Mouse (Mus musculus) forebrain, embryonic 14.5 days (tissue): ENCODE results near the gene H2afx. TPM values are rescaled to one million over a fixed set of nuclear protein-coding genes. Genes with fewer than 3 reads are reported as not detected.
"Not testable (repeated sequence)": the region's sequence is repeated elsewhere in the genome, so short reads cannot be mapped to it uniquely, and the experiment has no call there.

ENCODE experiments used
- ATAC-seq: fragments of 200-750 bp; cut with Nextera tagmentation; 2 replicates; pipeline ENCODE4 v1.8.0; 2017; ENCODE audit warnings: mild to moderate bottlenecking, moderate library complexity
- DNase-seq: peaks from one replicate; pipeline ENCODE4 v3.0.0-alpha.2; 2015; ENCODE audit warnings: low spot score
- H3K27ac ChIP-seq: fragments of 300-500 bp; sonication (generic); 2 replicates; pipeline ENCODE4 v1.5.1; 2014; ENCODE audit warnings: low read depth, mild to moderate bottlenecking, control low read depth, low read length, moderate library complexity
- H3K27me3 ChIP-seq: fragments of 300-500 bp; sonication (generic); replicated peaks from 2 replicates; pipeline ENCODE4 v1.6.1; 2014; ENCODE audit warnings: low read length, control low read depth, mixed read lengths; ENCODE audit not compliant: control insufficient read depth, insufficient read depth
- H3K36me3 ChIP-seq: fragments of 300-500 bp; sonication (generic); 2 replicates; pipeline ENCODE4 v1.6.1; 2014; ENCODE audit warnings: low read length, control low read depth; ENCODE audit not compliant: control insufficient read depth, insufficient read depth
- H3K4me1 ChIP-seq: fragments of 300-500 bp; sonication (generic); 2 replicates; pipeline ENCODE4 v1.6.1; 2014; ENCODE audit warnings: antibody characterized with exemption, low read length, control low read depth; ENCODE audit not compliant: control insufficient read depth, insufficient read depth
- H3K4me2 ChIP-seq: fragments of 300-500 bp; sonication (generic); 2 replicates; pipeline ENCODE4 v1.6.1; 2014; ENCODE audit warnings: mild to moderate bottlenecking, control low read depth, low read length
- H3K4me3 ChIP-seq: fragments of 300-500 bp; sonication (generic); 2 replicates; pipeline ENCODE4 v1.5.1; 2014; ENCODE audit warnings: low read depth, low read length, control low read depth
- H3K9ac ChIP-seq: fragments of 300-500 bp; sonication (generic); 2 replicates; pipeline ENCODE4 v1.6.1; 2014; ENCODE audit warnings: mild to moderate bottlenecking, low read length, control low read depth, moderate library complexity
- H3K9me3 ChIP-seq: fragments of 300-500 bp; sonication (generic); replicated peaks from 2 replicates; pipeline ENCODE4 v1.6.1; 2016; ENCODE audit warnings: low read length, control low read depth, mixed read lengths; ENCODE audit not compliant: control insufficient read depth
- WGBS: fragments of 180-500 bp; shearing (Covaris S2); extraction: QIAGEN DNeasy Blood & Tissue Kit; methylation state at CpG from one replicate; pipeline ENCODE4 v1.1.7; 2014; 5-methylcytosine and 5-hydroxymethylcytosine counted together
- polyA plus RNA-seq: library from polyadenylated mRNA; unstranded; fragments of >200 nt; fragmentation: Nextera tagmentation; extraction: Ambion mirVana; gene quantifications from 2 replicates; pipeline ENCODE4 v1.2.1, GENCODE M21; 2014

Gene H2afx
- polyA plus RNA-seq, 1 experiment from 2014 or later: 240 TPM

DNA sequence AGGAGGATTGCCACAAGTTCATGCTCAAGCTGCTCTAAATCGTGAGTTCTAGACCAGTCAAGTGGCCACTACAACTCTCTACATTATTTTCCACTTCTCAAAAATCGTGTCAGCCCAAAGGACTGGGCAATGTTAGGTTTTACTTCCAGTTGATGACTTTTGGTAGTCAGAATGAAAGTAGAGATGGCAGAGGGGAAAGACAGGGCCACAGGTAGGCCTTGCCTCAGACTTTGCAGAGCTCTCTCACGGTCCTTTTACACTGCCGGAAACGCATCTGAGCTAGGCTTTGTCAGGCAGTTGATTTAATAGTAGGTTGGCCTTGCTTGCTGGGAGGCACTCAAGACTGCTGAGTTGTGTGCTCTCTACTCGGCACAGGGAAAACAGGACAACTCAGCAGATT is 10.3 kb upstream of the H2afx start:
- Histone ChIP-seq H3K4me1 (peaks cover 15% of the 10 kb centered on the region), H3K36me3 (no peaks in the 10 kb centered on the region; the same call in 1 of the 2 replicates), H3K27me3 (no peaks in the 10 kb centered on the region), H3K4me2 (no peak overlapping the region), H3K9me3 (no peaks in the 10 kb centered on the region), H3K9ac (no peak overlapping the region), H3K27ac (no peak overlapping the region), H3K4me3 (no peak overlapping the region)
- no peak for DNase-seq
- no peak for ATAC-seq
- 81% methylated on average over 6 of the region's 6 CpGs for WGBS

DNA sequence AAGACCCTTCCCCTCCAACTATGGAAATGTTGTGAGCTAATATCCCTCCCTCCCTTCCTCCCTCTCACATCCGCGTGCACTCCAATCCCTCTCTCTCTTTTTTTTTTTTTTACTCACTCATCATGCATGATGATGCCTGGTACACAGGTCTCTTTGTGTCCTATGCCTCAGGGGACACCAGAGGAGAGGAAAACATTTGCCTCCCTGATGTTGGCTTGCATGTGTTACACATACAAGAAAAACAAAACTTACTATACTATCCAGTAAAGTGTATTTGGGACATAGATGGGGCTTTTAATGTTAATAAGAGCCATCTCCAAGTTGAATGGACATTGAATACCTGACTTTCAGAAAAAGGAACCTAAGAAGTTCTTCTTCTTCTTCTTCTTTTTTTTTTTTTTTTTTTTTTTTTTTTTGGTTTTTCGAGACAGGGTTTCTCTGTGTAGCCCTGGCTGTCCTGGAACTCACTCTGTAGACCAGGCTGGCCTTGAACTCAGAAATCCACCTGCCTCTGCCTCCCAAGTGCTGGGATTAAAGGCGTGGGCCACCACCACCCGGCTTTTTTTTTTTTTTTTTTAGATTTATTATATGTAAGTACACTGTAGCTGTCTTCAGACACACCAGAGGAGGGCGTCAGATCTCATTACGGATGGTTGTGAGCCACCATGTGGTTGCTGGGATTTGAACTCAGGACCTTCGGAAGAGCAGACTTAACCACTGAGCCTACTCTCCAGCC is 9.3 kb upstream of the H2afx start:
- Histone ChIP-seq H3K4me1 (peaks cover 13% of the 10 kb centered on the region), H3K4me3 (peak overlapping the region; percentile 62; the same call in 1 of the 2 replicates)
- WGBS: 59% methylated on average over 7 of the region's 8 CpGs
- H3K36me3 ChIP-seq, H3K27ac ChIP-seq, H3K4me2 ChIP-seq, DNase-seq, H3K9ac ChIP-seq, H3K9me3 ChIP-seq, H3K27me3 ChIP-seq, ATAC-seq: not testable (repeated sequence)

DNA sequence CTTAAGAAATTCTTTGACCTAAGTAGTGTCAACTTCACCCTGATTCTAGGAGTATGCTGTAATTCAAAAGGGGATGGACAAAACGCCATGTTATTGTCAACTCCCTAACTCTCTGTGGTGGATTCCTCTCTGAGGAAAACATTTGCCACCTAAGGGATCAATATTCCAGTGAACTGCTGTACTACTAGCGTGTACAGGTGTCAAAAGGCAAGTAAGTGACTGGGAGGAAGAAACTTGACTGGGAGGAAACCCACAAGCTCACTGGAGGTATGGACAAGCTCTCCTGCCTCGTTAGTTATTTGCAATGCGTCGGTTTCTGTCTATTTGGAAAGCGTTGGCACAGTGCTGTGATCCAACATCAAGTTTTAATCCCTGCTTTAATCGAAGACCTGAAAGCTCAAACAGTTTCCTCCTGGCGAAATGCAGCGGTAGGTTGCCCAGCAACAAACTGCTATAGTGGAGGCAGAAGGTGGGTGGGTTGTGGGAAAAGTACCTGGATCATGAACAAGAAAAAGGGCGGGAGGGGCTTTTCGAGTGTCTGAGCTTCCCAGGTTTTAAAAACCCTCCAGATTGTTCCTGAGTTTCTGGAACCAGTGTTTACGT is 8.6 kb upstream of the H2afx start, which contains the start of gene Dpagt1:
Gene Dpagt1 (plus strand): TSS at position 252 of the 603 bp plus-strand sequence.
- Histone ChIP-seq H3K9ac (peak within 1 kb of the TSS; percentile 77), H3K4me2 (peak within 1 kb of the TSS; percentile 62)
- ATAC-seq: peak; percentile 44

DNA sequence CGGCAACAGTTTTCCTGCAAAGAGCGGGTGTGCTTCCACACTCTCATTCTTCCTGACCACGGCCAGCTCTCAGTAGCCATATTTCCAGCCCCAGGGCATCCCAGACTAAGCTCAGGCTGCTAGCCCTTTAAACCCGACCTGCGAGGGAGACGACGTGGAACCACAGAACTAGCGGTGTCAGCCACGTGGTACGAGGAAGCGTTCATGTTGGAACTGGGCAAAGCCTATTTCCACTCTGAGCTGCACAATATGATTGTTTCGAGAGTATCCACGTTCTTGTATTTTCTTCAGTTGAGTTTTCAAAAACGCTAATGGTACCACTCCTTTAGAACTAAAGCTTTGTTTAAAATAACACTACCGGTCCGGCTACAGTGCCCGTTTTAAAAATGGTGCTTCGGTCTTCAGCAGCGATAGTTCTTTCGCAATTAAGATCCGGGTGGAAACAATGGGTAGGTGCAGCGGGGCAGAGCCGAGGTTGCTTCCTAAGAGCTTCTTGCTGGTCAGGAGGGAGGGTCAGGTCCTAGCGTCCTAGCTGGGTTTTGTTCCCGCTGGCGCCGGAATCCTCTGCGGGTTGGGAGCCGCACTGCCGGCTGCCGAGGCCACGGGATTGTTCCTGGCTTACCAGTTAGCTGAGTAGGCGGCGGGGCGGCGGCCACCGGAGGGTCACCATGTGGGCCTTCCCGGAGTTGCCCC is 8.0 kb upstream of the H2afx start:
- H3K36me3 ChIP-seq: peaks cover 14% of the 10 kb centered on the region
- H3K27ac ChIP-seq: peak overlapping the region; percentile 80
- peak overlapping the region; percentile 77 for H3K9ac ChIP-seq
- no peaks in the 10 kb centered on the region for H3K9me3 ChIP-seq
- under 1% methylated on average over 38 of the region's 38 CpGs for WGBS
- ATAC-seq (peak; percentile 93), DNase-seq (peak; percentile 90)
- no peaks in the 10 kb centered on the region for H3K27me3 ChIP-seq
- peaks cover 8% of the 10 kb centered on the region for H3K4me1 ChIP-seq
- H3K4me3 ChIP-seq: peak overlapping the region; percentile 62
- H3K4me2 ChIP-seq: peak overlapping the region; percentile 62

More for the DNA sequence above, 8.6 kb upstream of the H2afx start, which contains the start of gene Dpagt1:
- Histone ChIP-seq H3K9me3 (no peaks in the 10 kb centered on the region), H3K36me3 (peaks cover 8% of the 10 kb centered on the region), H3K27me3 (no peaks in the 10 kb centered on the region), H3K4me1 (peaks cover 9% of the 10 kb centered on the region), H3K27ac (peak within 1 kb of the TSS; percentile 80), H3K4me3 (peak within 1 kb of the TSS; percentile 62)
- WGBS: 3% methylated on average over 12 of the region's 12 CpGs
- no peak for DNase-seq

DNA sequence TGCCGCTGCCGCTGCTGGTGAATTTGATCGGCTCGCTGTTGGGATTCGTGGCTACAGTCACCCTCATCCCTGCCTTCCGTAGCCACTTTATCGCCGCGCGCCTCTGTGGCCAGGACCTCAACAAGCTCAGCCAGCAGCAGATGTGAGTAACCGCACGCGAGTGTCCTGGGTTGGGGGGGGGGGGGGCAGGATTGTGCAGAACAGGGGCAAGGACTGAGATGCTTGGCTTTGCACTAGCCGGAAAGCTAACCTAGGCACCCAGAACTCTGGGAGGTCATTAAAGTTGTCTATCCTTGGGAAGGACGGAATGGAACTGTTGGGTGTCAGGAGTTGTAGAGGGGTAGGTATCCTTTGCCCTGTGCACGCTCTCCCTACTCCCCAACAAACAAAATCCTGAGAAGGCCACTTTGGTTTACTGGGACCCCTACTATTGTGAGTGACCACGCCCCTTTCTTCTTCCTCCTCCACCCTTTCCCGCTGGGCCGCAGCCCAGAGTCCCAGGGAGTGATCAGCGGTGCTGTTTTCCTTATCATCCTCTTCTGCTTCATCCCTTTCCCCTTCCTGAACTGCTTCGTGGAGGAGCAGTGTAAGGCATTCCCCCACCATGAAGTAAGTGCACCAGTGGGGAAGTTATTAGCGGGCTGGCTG is 7.3 kb upstream of the H2afx start:
- peak overlapping the region; percentile 62 for H3K4me3 ChIP-seq
- H3K27ac ChIP-seq: peak overlapping the region; percentile 80
- ATAC-seq (peak; percentile 38), DNase-seq (peak; percentile 46)
- H3K9me3 ChIP-seq: no peaks in the 10 kb centered on the region
- peak overlapping the region; percentile 62 for H3K4me2 ChIP-seq
- H3K27me3 ChIP-seq: no peaks in the 10 kb centered on the region
- H3K36me3 ChIP-seq: peaks cover 20% of the 10 kb centered on the region
- H3K4me1 ChIP-seq: peaks cover 8% of the 10 kb centered on the region
- H3K9ac ChIP-seq: peak overlapping the region; percentile 77
- WGBS: 0% methylated on average over 22 of the region's 22 CpGs

DNA sequence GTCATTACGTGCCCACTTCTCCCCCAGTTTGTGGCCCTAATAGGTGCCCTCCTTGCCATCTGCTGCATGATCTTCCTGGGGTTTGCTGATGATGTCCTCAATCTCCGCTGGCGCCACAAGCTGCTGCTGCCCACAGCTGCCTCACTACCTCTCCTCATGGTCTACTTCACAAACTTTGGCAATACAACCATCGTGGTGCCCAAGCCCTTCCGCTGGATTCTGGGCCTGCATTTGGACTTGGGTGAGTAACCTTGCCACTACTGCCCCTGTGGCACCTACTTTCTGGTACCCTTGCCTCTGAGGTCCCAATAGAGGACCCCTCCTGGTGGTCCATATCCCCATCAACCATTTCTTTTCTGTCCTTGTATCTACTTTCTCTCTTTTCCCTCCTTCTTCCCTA is 6.6 kb upstream of the H2afx start:
- H3K4me3 ChIP-seq: peak overlapping the region; percentile 62
- H3K4me1 ChIP-seq: peaks cover 8% of the 10 kb centered on the region
- ATAC-seq (no peak), DNase-seq (no peak)
- no peaks in the 10 kb centered on the region for H3K27me3 ChIP-seq
- WGBS: 89% methylated on average over 5 of the region's 5 CpGs
- H3K9me3 ChIP-seq: no peaks in the 10 kb centered on the region
- peak overlapping the region; percentile 48; the same call in 1 of the 2 replicates for H3K27ac ChIP-seq
- peak overlapping the region; percentile 77 for H3K9ac ChIP-seq
- H3K4me2 ChIP-seq: peak overlapping the region; percentile 62
- H3K36me3 ChIP-seq: peaks cover 28% of the 10 kb centered on the region

DNA sequence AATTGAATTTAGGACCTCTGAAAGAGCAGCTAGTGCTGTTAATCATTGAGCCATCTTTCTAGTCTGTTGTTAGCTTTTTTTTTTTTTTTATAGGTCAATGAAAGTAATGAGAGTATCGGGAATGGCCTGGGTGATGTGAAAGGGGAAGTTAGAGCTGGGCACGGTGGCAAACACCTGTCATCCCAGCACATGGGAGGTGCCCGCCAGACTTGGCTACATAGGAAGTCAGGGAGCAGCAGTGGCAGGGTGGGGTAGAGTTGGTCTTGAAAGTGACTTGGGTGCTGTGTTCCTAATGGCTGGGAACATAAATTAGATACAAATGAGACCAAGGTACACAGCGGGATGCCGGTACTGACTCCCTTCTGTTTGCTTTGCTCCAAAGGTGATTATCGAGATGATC is 3.8 kb upstream of the H2afx start:
- H3K36me3 ChIP-seq: peaks cover 39% of the 10 kb centered on the region
- 95% methylated on average over 6 of the region's 6 CpGs for WGBS
- H3K27me3 ChIP-seq: no peaks in the 10 kb centered on the region
- DNase-seq (no peak), ATAC-seq (no peak)
- no peak overlapping the region for H3K4me2 ChIP-seq
- H3K9ac ChIP-seq: no peak overlapping the region
- H3K9me3 ChIP-seq: no peaks in the 10 kb centered on the region
- H3K27ac ChIP-seq: no peak overlapping the region
- H3K4me3 ChIP-seq: no peak overlapping the region
- H3K4me1 ChIP-seq: peaks cover 8% of the 10 kb centered on the region

DNA sequence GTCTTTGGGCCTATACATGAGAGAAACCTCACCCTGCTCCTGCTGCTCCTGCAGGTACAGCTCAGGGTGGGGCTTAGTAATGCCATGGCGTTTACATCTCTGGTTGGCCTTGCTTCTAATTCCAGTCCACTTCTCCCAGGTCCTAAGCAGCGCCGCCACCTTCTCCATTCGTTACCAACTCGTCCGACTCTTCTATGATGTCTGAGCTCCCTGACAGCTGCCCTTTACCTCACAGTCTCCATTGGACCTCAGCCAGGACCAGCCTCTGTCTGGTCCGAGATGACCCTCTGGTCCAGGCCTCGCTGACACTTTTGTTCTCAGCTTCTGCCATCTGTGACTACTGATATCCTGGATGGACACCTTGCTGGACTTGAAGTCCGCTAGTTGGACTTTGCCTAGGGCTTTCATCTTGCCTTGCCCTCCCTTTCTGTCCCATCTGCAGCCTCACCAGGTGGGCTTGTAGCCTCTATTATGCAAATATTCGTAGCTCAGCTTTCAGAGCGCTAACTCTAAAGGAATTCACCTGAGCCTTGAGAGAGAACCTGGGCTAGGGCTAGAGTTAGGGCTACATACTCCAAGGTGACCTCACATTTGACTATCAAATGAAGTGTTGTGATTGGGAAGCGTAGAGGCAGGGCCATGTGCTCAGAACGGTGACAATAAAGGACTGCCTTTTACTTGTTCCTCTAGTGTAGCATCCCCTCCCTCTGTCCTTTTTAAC is 1.4 kb upstream of the H2afx start:
- Histone ChIP-seq H3K9me3 (no peaks in the 10 kb centered on the region), H3K4me3 (no peak overlapping the region), H3K4me2 (no peak overlapping the region), H3K27ac (no peak overlapping the region), H3K4me1 (peaks cover 12% of the 10 kb centered on the region), H3K9ac (no peak overlapping the region), H3K36me3 (peaks cover 52% of the 10 kb centered on the region), H3K27me3 (no peaks in the 10 kb centered on the region)
- WGBS: 95% methylated on average over 13 of the region's 13 CpGs
- ATAC-seq: no peak
- no peak for DNase-seq
